Mouse (Mus musculus): ENCODE measurements around the gene Gfi1. TPM values are rescaled to one million over a fixed set of nuclear protein-coding genes. Genes with fewer than 3 reads are reported as not detected.

The Gfi1 gene
- 12.9 and 17.6 TPM in 2 replicates for total RNA-seq (2023)

GRCm38 (mm10) chr5:107725435-107726261 lies at the start of gene Gfi1:
Gene Gfi1, minus strand, starts transcription at chr5:107726036.

Other genes with a start within 250 kb of the Gfi1 start
- not detected in 2 replicates for gene Gm42669, start 218.4 kb downstream of the Gfi1 start, total RNA-seq (2023)
- not detected in 2 replicates for gene 1700028K03Rik, start 191.3 kb downstream of the Gfi1 start, total RNA-seq (2023)
- gene Rpap2, start 128.7 kb downstream of the Gfi1 start, total RNA-seq (2023), result 4.4 and 6.8 TPM in 2 replicates
- gene Glmn, start 128.1 kb downstream of the Gfi1 start, total RNA-seq (2023), result 1.5 and 1.8 TPM in 2 replicates
- gene Ube2d2b, start 104.1 kb upstream of the Gfi1 start, total RNA-seq (2023), result not detected in 2 replicates
- 28.5 and 33.2 TPM in 2 replicates for gene Evi5, start 149.1 kb upstream of the Gfi1 start, total RNA-seq (2023)
- 44.3 and 62.3 TPM in 2 replicates for gene Rpl5, start 174.5 kb upstream of the Gfi1 start, total RNA-seq (2023)